Mouse (Mus musculus) WW6 (cell line): ENCODE results near the gene C8a.

Experiments used
- DNase-seq: peaks from one replicate; pipeline ENCODE4 v3.0.0-alpha.2; 2013; ENCODE audit warnings: low read depth, low spot score

C8a gene

DNA sequence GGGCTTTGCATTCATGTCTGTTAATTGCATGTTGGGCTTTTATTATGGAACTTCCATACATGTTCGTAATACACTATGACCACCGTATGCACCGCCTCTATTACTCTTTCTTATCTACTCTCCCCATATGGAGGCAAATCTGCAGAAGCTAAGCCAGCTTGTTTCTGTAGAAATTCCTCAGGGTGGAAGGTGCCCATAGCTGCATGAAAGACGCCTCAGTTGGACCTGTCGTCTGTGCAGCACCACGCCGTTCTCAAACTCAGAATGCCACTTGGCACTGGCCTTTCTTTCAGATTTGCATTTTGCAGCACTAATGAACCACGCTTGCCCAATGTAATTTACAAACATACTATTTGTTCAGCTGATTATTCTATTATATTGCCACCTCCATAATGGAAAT lies 106.6 kb downstream of the C8a start:
- no peak for DNase-seq

DNA sequence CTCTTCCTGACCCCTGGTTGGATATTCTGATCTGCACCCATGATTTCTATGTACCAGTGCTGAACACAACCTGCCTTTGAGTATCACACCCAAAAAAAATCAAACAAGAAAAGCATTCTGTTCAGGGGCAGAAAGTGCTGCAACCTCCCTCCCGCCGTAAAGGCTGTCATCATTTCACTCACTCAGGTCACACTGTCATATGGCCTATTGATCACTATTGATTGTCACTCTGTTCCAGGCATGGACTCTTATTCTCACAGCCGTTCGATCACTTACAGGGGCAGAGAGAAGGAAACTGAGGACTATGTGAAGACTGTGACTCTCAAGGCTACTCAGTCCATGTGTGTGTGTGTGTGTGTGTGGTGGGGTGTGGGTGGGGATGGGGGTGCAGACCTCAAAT lies 108.0 kb downstream of the C8a start:
- no peak for DNase-seq

GRCm38 (mm10) chr4:104766065-104766464 lies 110.1 kb downstream of the C8a start, which contains the start of gene C8b:
Gene C8b, plus strand, starts transcription at chr4:104766317.
- no peak for DNase-seq
